Mouse (Mus musculus) small intestine, adult 2 months (tissue): ENCODE results near the gene Kptn.

ENCODE experiments used
- CTCF ChIP-seq: fragments of 200-500 bp; IDR thresholded peaks from 2 replicates; pipeline ENCODE4 v1.5.1; 2012; ENCODE audit warnings: low read depth, mild to moderate bottlenecking, control low read depth, inconsistent platforms, low read length, moderate library complexity, mixed read lengths; ENCODE audit not compliant: insufficient replicate concordance, insufficient read length; ENCODE audit errors: extremely low read depth
- POLR2A ChIP-seq: fragments of 200-500 bp; IDR thresholded peaks from 2 replicates; pipeline ENCODE4 v1.6.1; 2012; ENCODE audit warnings: low read depth, mild to moderate bottlenecking, control low read depth, inconsistent platforms, low read length, moderate library complexity

- TF ChIP-seq POLR2A (no peak), CTCF (no peak)
These were observed 6.1 kb downstream of the Kptn start for GRCm38 (mm10) chr7:16125829-16126228.
